Mouse (Mus musculus) forebrain, embryonic 11.5 days (tissue): Measurements from ENCODE around the gene Cd300a. TPM values are rescaled to one million over a fixed set of nuclear protein-coding genes. Genes with fewer than 3 reads are reported as not detected.

Source experiments
- ATAC-seq: fragments of 200-750 bp; cut with Nextera tagmentation; replicated peaks from 2 replicates; pipeline ENCODE4 v1.8.0; 2017; ENCODE audit warnings: moderate TSS enrichment; ENCODE audit not compliant: low FRiP score
- DNase-seq: peaks from one replicate; pipeline ENCODE4 v3.0.0-alpha.2; 2017; ENCODE audit warnings: low spot score
- H3K27ac ChIP-seq: fragments of 300-500 bp; sonication (generic); 2 replicates; pipeline ENCODE4 v1.5.1; 2014; ENCODE audit warnings: low read depth, low read length
- H3K27me3 ChIP-seq: fragments of 300-500 bp; sonication (generic); 2 replicates; pipeline ENCODE4 v1.6.1; 2014; ENCODE audit warnings: mild to moderate bottlenecking, low read length, mixed read lengths; ENCODE audit not compliant: control insufficient read depth, insufficient read depth
- H3K36me3 ChIP-seq: fragments of 300-500 bp; sonication (generic); 2 replicates; pipeline ENCODE4 v1.6.1; 2014; ENCODE audit warnings: mild to moderate bottlenecking, low read length, moderate library complexity, mixed read lengths; ENCODE audit not compliant: control insufficient read depth, insufficient read depth
- H3K4me1 ChIP-seq: fragments of 300-500 bp; sonication (generic); replicated peaks from 2 replicates; pipeline ENCODE4 v1.6.1; 2014; ENCODE audit warnings: low read length, mixed read lengths; ENCODE audit not compliant: control insufficient read depth, insufficient read depth
- H3K4me2 ChIP-seq: fragments of 300-500 bp; sonication (generic); 2 replicates; pipeline ENCODE4 v1.6.1; 2014; ENCODE audit warnings: low read depth, mild to moderate bottlenecking, low read length, moderate library complexity, mixed read lengths; ENCODE audit not compliant: severe bottlenecking
- H3K4me3 ChIP-seq: fragments of 300-500 bp; sonication (generic); 2 replicates; pipeline ENCODE4 v1.5.1; 2014; ENCODE audit warnings: low read depth, low read length
- H3K9ac ChIP-seq: fragments of 300-500 bp; sonication (generic); 2 replicates; pipeline ENCODE4 v1.6.1; 2014; ENCODE audit warnings: low read length
- H3K9me3 ChIP-seq: fragments of 300-500 bp; sonication (generic); 2 replicates; pipeline ENCODE4 v1.6.1; 2016; ENCODE audit warnings: low read length, mixed read lengths; ENCODE audit not compliant: control insufficient read depth
- WGBS: fragments of 180-500 bp; shearing (Covaris S2); extraction: QIAGEN DNeasy Blood & Tissue Kit; methylation state at CpG from one replicate; pipeline ENCODE4 v1.1.7; 2014; 5-methylcytosine and 5-hydroxymethylcytosine counted together
- polyA plus RNA-seq: library from polyadenylated mRNA; unstranded; fragments of >200 nt; fragmentation: Nextera tagmentation; extraction: Ambion mirVana; gene quantifications from 2 replicates; pipeline ENCODE4 v1.2.1, GENCODE M21; 2014

The Cd300a gene
- polyA plus RNA-seq, 1 experiment from 2014 or later, result 0.64 TPM

- no peak within 1 kb of the TSS for H3K4me2 ChIP-seq
- no peak within 1 kb of the TSS for H3K9ac ChIP-seq
- H3K27me3 ChIP-seq, result no peaks in the 10 kb centered on the region
- ATAC-seq, result no peak
- no peaks in the 10 kb centered on the region for H3K36me3 ChIP-seq
- WGBS, result 68% methylated on average over 6 of the region's 6 CpGs
- H3K4me3 ChIP-seq, result no peak within 1 kb of the TSS
- H3K4me1 ChIP-seq, result no peaks in the 10 kb centered on the region
- H3K9me3 ChIP-seq, result no peaks in the 10 kb centered on the region
- no peak for DNase-seq
- H3K27ac ChIP-seq, result no peak within 1 kb of the TSS
Observed at GRCm38 (mm10) chr11:114934144-114934543, 44.3 kb downstream of the Cd300a start, which contains the start of gene Cd300lb. TSS of gene Cd300lb (minus strand) at chr11:114934386.

Other genes starting within 250 kb of the Cd300a start
- 852 and 943 TPM in 2 replicates for gene Rpl38, start 221.5 kb upstream of the Cd300a start, polyA plus RNA-seq
- gene Ttyh2, start 214.6 kb upstream of the Cd300a start, polyA plus RNA-seq, result 10.5 and 11.7 TPM in 2 replicates
- 0.96 and 1.1 TPM in 2 replicates for gene Dnaic2, start 162.6 kb upstream of the Cd300a start, polyA plus RNA-seq
- gene Kif19a, start 124.7 kb upstream of the Cd300a start, polyA plus RNA-seq, result 0.83 and 1.2 TPM in 2 replicates
- gene Btbd17, start 94.1 kb upstream of the Cd300a start, polyA plus RNA-seq, result 42.2 and 47.3 TPM in 2 replicates
- not detected in 2 replicates for gene Gpr142, start 91.1 kb upstream of the Cd300a start, polyA plus RNA-seq
- 14.1 and 14.4 TPM in 2 replicates for gene Gprc5c, start 38.9 kb upstream of the Cd300a start, polyA plus RNA-seq
- 0.15 TPM in 1 of 2 replicates, not detected in the other for gene Cd300lb, start 44.3 kb downstream of the Cd300a start, polyA plus RNA-seq
- not detected in 2 replicates for gene Cd300c, start 79.1 kb downstream of the Cd300a start, polyA plus RNA-seq
- not detected in 2 replicates for gene Cd300ld, start 99.9 kb downstream of the Cd300a start, polyA plus RNA-seq
- gene Cd300c2, start 111.8 kb downstream of the Cd300a start, polyA plus RNA-seq, result 0.65 and 0.77 TPM in 2 replicates
- gene Cd300ld2, start 126.2 kb downstream of the Cd300a start, polyA plus RNA-seq, result not detected in 2 replicates
- gene Cd300ld4, start 137.0 kb downstream of the Cd300a start, polyA plus RNA-seq, result not detected in 2 replicates
- gene Cd300ld5, start 147.7 kb downstream of the Cd300a start, polyA plus RNA-seq, result not detected in 2 replicates
- not detected in 2 replicates for gene Cd300ld3, start 158.4 kb downstream of the Cd300a start, polyA plus RNA-seq
- gene Cd300e, start 172.1 kb downstream of the Cd300a start, polyA plus RNA-seq, result not detected in 2 replicates
- 0.83 and 0.98 TPM in 2 replicates for gene Rab37, start 201.4 kb downstream of the Cd300a start, polyA plus RNA-seq
- not detected in 2 replicates for gene Cd300lf, start 244.0 kb downstream of the Cd300a start, polyA plus RNA-seq